Mouse (Mus musculus) fat pad, adult 2 months (tissue): ENCODE measurements around the gene Flt1.
"Not testable (repeated sequence)": the region's sequence is repeated elsewhere in the genome, so short reads cannot be mapped to it uniquely, and the experiment has no call there.

Experiments used
- DNase-seq: peaks from one replicate; pipeline ENCODE4 v3.0.0-alpha.2; 2011; ENCODE audit warnings: low read depth, low spot score; ENCODE audit errors: extremely low read depth

Flt1 gene

DNA sequence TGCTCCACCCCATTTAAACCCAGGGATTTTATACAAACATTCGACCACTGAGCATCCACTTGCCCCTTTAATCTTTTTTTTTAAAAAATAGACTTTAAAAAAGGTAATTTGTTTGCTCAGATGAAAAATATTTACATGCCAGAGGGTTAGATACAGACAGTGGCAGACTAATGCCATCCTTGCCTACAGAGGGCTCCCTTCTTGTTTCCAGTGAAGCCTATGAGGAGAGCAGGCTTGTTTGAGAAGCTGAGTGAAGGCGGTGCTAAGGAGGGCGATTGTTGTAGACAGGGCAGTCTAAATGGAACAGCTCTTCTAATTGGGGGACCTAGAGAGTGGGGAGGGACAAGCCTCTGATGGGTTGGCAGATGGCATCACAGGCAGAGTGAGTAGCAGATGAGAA lies 109.4 kb downstream of the Flt1 start:
- no peak for DNase-seq

DNA sequence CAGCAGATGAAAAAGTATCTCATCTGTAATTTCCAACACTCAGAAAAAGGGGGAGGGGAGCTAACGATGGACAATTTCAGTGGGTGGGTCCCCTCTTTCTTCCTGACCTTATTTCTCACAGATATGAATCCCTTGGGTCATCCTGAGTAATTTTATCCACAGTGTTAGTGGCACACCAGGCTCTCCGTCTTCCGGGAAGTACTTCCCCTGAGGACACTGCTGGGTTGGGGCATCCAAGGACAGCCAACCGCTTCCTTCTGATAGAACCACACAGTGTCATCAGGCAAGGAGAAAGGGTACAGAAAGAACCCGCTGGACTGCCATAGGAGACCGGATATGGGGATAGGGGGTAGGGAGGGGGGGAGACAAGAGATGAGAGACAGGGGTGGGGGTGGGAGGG lies 111.2 kb downstream of the Flt1 start:
- DNase-seq, result no peak

DNA sequence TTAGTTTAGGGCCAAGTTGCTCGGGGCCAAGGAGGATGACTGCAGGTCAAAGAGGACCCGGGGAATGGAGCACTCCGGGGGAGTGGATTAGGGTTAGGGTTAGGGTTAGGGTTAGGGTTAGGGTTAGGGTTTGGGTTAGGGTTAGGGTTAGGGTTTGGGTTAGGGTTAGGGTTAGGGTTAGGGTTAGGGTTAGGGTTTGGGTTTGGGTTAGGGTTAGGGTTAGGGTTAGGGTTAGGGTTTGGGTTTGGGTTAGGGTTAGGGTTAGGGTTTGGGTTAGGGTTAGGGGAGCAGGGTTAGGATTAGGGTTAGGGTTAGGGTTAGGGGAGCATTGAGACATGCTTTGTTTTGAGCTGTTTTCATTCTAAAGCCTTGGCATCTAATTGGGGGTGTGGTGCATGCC lies 114.5 kb downstream of the Flt1 start:
- not testable (repeated sequence) for DNase-seq

DNA sequence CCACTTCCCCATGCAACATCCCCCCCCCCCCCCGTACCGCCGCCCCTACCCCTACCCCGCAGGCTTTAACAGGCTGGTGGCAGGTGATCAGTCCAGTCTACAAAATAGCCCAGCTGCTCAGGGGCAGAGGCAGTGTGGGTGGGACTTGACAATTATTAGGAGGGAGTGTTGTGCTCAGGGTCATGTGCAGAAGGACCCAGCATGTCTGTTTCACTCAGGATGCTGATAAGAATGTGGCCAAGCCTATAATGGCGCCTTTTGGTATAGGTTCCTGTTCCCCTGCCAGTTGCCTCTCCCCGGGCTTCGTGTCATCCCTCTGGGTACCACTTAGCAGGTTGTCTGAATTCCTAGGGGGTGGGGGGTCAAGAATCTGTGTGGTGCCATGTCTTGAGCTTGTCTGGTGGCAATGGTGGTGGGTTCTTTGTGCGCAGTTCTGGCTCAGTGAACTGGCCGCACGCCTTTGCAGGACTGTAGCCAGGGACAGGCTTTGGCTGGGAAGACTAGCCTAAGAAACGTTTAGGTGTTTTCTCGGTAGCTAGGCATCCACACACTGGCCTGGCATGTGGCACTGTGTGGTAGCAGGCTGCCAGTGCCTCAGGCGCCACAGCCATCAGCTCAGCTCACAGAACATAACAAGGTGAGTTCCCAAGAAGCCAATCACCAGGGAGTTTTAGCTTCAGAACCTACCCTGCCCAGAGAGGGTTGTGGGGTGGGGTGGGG lies 118.4 kb downstream of the Flt1 start:
- DNase-seq, result no peak

DNA sequence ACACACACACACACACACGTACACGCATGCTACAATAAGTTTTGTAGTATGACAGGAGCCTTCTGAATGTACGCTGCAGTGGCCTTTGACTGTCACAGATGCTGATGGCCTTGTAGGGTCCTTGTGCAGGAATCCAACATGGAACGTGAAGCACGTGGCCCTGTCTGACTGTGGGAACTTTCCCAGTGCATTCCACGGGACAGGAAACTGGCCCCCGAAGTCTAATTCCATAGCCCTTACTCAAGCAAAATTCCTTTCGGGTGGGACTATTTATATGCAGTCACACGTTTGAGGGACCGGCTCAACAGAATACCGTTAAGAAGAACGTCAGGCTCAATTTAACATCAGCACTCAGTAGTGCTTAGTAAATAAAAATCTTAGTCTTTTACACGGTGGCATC lies 119.1 kb downstream of the Flt1 start:
- DNase-seq, result no peak

DNA sequence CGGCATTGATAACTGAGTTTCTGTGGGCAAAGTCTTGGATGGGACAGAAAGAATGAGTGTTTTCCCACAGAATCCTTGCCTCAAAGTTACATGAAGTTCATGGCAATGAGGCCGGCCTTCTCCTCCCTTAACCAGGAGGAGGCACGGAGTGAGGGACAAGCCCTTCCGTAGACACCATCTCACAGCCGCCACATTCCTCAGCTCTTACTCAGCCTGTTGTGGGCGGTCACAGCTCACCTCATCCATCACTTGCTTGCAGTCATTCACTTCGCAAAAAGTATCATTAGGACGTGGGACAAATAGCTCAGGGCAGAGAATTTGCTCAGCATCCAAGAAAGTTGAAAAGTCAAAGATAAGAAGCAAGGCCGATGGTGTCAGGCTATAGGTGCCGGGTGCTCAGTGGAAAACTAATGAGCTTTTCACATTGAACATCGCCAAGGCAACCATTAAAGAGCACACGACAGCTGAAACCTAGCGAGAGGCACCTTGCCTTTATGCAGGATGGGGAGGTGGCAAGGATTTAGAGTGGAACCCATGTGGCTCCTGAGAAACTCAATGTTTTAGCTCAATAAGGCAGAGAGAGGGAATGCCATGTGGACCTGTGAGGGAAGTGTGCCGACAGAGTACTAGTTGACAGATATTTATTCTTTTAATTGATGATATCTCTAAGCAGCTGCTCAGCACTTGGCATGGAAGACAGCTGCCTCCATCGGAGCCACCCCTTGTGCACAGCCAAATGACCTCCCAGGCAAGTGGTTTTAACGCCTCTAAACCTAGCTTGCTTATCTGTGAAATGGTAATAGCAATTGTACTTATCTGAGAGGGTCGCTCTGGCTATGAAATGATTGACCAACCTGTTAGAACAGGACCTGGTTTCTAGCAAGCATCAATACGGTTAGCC lies 124.1 kb downstream of the Flt1 start:
- DNase-seq, result no peak

DNA sequence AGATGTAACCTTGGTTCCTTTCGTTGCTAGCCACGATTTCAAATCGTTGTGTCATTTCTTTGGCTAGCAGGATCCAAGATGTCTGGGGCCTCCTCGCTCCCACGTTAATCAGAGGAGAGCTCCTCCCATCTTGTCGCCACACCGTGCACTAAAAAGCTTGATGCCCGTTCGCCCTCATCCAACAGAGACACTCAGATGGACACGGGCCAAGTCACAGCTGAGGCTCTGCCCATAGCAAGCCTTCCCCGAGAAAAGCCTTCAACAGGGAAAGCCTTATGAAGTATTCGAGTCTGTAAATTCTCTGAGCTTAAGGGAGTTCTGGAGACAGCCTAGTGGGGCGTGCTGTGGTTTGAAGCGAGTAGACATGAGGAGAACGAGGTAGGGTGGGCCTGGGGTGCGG lies 128.0 kb downstream of the Flt1 start:
- no peak for DNase-seq

DNA sequence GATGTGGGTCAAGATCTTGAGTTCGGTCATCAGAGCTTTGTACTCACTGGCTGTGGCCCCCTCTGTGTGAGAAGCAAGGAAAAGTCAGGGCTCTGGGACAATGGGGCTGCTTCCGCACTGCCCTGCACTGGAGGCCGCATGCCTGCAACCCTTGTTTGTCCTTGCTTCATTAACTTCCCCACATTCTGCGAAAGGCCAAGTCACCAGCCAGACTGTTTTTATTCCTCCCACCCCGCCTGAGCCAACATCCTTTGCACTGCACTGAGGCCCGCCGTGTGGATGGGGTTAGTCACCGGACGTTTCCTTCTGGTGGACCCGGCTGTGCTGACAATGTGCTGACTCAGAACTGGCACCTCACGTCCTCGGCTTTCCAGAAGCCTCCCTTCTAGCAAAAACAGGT lies 136.0 kb downstream of the Flt1 start:
- no peak for DNase-seq

DNA sequence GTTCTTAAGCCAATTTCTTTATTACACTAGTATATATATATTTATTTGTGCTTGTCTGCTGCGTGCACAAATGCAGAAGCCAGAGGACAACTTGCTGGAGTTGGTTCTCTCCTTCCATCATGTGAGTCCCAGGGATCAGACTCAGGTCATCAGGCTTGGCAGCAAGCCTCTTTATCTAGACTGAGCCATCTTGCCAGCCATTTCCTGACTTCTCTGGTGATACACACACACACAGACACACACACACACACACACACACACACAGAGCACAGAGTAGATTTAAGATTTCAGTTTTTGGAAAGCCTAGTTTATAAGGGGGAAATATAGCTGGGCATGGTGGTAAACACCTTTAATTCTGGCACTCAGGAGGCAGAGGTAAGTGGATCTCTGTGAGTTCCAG lies 140.7 kb downstream of the Flt1 start:
- no peak for DNase-seq

DNA sequence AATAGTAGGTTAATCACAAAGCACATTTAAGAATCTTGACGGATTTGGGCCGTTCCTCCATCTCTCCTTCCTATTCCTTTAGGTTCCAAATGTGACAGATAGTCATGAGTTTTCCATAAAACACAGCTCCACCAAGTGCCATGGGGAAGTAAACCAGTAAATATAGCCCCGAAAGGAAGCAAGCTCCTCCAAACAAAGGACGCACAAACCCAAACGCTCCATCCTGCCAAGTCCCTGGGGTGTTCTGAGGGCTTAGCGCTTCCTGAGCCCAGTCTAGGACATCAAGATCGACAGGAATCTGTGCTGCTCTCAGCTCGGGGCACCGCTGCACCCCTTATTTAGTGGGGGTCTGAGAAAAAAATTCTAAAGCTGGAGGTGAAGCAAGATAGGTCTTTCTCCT lies 141.2 kb downstream of the Flt1 start:
- DNase-seq, result no peak

DNA sequence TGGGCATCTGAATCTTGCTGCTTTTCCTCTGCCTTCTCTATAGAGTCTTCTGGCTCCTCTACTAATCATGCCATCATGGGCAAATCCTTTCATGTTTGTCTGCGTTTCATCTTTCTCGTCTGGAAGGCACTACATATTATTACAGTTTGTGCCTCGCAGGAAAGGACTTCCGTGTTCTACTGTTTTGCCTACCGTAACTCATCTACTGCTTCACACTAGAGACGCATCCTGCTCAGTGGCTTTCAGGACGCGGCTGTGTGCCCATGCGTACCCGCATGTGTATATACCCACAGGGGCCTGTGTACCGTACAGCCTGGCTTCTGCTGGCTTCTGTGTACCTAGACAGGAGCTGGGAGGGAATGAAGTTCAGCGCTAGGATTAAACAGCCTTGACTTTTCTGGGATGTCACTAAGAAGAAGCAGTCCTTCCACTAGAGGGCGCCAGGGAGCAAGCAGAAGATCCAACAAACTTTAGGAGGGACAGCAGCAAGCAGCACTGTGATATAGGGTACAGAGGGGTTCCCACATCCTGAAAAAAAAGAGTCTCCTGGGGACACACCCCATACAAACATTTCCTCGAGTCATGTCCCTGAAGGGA lies 142.0 kb downstream of the Flt1 start:
- DNase-seq, result no peak

DNA sequence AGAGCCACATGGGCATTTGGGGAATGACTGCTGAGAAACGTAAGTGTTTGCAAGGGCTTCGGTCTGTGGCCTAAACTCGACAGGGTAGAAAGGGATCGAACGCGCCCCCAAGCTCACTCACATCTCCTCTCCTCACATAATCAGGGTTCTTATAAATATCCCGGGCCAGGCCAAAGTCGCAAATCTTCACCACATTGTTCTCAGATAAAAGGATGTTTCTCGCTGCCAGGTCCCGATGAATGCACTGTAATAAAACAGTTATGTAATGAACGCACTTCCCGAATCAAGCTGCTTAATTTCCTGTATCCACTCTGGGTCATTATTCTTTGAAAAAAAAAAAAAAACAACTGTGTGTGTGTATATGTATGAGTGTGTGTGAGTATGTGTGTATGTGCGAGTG lies 145.6 kb downstream of the Flt1 start:
- no peak for DNase-seq

DNA sequence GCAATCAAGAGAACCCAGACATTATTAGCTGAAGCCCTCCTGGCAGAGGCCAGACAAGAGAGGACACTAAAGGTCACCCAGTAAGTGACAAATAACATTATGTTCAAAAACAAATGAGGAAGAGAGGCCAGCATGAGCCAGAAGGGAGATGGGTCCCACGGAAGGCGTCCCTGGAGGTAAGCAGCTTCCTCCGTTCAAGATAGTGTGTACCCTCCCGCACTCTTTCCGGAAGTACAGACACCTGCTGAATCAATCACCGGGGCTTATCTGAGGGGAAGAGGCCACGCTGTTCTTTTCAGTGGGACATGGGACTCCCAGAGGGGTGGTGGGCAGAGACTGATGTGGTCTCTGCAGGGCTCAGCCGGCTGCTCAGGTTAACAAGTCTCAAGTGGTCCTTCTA lies 146.1 kb downstream of the Flt1 start:
- DNase-seq, result no peak

DNA sequence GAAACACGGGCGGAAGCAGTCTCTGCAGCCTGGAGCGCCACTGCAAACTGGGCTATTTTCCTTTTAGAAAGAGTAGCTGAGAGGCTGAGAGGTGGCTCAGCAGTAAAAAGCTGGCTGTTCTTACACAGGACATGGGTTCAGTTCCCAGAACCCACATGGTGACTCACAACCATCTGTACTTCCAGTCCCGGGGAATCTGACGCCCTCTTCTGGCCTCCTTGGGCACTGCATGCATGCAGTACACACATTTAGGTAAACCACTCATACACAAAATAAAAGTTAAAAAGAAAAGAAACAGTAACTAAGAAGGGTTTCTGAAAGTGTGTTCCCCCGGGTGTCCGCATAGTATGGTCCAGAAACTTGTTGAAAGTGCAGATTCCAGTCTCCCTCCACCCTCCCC lies 146.7 kb downstream of the Flt1 start:
- DNase-seq, result no peak

DNA sequence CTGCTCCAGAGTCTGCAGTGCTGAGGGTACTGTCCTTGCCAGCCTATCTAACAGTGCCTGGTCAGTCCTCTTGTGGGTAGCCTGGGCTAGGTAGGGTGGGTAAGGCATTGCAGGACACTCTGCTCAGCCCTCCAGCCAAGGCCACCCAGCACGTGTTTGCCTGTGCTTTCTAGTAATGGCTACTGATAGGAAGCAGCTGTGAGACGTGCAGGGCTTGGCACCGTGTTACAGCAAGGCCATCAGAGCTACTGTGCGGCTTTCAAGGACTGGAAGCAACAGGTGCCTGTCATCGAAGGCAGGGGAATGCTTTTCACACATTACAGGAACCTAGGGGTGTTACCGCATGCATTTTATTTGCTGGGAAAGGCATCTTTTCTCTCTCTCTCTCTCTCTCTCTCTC lies 148.8 kb downstream of the Flt1 start:
- DNase-seq, result no peak

DNA sequence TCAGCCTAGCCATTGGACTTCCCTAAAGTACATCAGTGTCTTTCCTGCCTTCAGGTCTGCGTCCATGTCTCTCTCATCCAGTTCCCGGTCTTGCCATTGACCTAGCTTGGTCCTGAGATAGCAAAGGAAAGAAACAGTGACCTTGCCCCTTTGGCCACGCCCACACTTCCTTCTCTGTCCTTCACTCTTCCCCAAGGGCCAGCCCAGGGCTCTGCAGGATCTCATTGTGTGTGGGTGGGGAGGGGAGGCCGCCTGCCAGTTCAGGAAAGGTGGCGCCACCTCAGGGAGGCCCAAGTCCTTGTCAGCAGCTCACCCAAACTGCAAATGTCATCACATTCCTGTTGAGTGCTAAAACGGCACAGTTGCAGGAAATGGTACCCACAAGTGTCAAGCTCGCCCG lies 151.3 kb downstream of the Flt1 start:
- no peak for DNase-seq

DNA sequence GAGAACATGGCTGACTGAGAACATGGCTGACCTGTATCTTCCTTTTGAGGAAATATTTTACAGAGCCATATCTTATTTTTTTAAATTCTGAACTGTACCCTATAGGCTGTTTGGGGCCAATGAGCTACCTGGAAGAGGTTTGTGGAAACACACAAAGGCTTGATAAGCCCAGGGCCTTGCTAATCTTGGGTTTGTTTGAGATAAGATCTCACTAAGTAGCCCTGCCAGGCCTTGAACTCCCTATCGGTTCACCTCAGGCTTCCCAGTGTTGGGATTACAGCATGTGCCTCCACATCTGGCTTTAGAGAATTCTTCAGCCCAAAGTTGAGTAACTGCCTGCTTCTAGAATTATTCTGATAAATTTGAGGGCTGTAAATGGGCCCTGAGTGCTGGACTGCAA lies 152.3 kb downstream of the Flt1 start:
- no peak for DNase-seq

DNA sequence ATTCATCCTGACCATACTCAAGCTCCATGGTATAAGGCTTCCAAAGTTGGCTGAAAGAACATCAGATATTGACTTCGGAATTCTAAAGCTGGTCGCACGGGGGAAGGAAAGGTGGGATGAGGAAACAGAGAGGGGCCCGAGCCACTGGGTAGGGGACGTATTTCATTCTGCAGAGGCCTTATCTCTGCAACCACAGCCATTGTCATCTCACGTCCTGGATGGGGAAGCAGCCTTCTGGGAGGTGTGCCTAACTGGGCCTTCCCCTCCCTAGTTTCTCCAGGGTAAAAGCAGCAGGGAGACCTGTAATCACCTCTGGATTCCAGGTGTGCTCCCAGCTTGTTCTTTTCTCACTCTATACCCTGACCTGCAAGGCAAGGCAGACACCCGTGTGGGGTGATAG lies 153.1 kb downstream of the Flt1 start:
- no peak for DNase-seq

DNA sequence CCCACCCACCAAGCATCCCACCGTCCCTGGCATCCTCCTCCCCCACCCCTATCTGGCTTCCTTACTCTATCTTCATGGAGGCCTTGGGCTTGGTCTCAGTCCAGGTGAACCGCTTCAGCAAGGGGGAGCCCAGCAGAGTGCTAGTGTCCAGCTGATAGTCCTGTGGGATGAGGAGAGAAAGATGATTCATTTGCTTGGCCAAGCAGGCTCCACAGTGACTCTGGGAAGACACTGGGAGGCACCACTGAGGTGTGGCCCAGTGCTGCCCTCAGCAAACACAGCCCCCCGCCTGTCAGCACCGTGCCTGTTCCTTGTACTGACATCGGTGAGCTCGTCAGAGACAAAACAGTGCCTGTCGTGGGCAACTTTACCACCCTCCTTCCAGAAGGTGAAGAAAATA lies 159.5 kb downstream of the Flt1 start:
- DNase-seq, result no peak

DNA sequence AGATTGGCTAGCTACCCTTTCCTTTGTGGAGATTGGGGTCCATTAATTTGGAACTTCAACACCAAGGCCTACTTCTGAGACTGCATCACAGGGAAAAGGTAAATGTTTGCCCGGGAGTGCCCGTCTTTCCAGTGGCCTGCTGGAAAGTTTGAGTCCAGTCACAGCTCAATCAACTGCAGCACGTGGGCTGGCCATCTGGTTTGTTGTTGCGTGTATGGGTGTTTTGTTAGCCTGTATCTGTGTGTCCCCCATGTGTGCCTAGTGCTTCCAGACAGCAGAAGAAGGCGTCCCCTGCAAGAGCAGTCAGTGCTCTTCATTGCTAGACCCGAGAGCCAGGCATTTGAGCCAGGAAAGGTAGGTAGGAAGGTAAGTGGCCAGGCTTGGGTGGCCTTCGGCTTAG lies 160.4 kb downstream of the Flt1 start:
- no peak for DNase-seq

DNA sequence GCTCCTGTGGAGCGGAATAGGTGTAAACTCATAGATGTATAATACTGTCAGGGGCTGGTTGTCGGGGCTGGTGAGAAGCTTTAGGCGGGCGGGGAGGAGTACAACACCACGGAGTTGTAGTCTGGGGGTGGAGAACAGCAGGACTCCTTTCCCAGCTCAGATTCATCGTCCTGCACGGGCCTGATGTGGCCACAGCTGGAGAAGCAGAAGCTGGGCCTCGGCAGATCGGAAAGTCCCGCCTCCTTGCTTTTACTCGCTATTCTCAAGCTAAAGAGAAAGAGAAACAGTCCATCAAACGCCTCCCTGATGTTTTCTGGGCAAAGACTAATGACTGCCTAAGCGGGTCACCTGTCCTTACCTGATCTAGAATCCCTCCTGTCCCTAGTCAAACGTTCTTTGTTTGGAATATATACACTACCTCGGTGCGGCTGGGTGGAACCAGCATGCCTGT lies 161.6 kb downstream of the Flt1 start:
- no peak for DNase-seq

DNA sequence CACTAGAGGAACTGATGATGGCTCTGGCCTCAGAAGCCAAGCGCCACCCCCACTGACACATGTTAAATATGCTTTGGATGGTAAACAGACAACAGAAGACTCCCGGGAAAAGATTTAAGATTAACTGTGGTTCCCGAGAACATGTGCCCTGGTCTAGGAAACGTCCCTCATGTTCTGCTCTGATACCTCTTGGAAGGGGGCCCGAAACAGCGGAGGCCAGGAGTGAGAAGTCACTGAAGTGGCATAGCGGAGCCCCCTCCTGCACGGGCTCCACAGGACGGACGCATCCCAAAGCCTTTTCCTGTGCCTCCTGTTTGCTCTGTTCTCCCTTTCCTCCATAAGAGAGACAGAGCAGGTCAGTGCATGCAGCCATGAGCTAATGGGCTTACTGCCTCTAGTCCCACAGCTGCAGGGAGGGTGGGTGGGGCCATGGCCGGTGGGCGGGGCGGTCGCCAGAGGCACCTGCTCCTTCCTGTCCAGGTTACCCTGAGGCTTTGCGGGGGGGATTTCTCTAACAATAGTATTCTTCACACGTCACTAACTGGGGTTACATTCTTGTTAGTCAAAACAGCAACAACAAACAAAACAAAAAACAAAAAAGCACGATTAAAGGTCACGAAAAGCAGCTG lies 162.2 kb downstream of the Flt1 start:
- DNase-seq, result no peak
